In the genomic region with DNA sequence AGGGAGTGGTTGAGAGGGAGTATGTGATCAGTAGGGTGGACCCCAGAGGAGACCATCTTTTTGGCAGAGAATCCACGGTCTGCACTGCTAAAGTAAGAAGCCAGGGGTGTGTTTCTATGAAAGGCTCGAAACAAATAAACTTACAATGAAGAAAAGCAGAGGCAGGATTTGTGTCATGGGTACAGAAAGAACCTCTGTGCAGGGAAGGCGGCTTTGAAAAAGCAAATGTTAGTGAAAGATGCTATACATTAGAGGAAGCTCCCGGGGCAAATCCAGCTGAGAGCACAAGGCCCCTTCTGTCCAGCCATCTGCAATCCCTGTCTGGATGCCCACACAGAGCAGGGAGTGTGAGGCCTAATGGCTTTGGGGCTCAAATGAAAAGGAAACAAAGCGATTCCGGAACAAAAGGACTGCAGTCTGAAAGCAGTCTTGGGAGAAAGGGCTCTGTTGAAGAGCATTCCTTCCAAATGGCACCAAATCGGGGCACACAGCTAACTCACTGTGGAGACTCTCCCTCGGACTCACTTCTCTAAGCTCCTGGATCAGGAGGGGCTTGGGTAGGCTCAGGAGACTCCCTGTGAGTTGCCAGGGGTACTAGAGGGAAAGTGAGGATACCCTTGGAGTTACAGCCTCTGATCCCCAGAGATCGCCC, we compare ENCODE assay signal across 10 mouse cellular contexts.
A peak's percentile ranks its signal among the peaks of the same experiment; 100 is the strongest.
DNase-seq lines count a peak whose midpoint lies in the region; ATAC-seq and TF ChIP-seq lines count a peak whose summit lies in the region.
"Had no signal": no experiment of that assay in that cellular context is flagged by ENCODE, and none has a peak within 500 bp of the region (broad histone marks: within the 10 kb centered on the region; RNA-seq: fewer than 3 reads in every experiment).

No protein-coding gene starts in this region.

- no peaks in the 10 kb centered on the region for H3K9me3 ChIP-seq in embryonic facial prominence, embryonic 15.5 days (replicated peaks)
- H3K9me3 ChIP-seq: heart, embryonic 15.5 days had no signal

- no peak overlapping the region for H3K4me3 ChIP-seq in left cerebral cortex, adult 2 months
- H3K4me3 ChIP-seq in embryonic facial prominence, embryonic 15.5 days (replicated peaks), result no peak overlapping the region
- H3K4me3 ChIP-seq: heart, embryonic 15.5 days had no signal

- TF ChIP-seq CTCF in left cerebral cortex, adult 2 months (IDR thresholded peaks at IDR 0.05), result no peak; the same call in 1 of the 2 replicates

- no peaks in the 10 kb centered on the region for H3K36me3 ChIP-seq in embryonic facial prominence, embryonic 15.5 days
- H3K36me3 ChIP-seq: heart, embryonic 15.5 days had no signal

- WGBS in embryonic facial prominence, embryonic 15.5 days, result 38% methylated on average over 9 of the region's 9 CpGs

- peak; percentile 4 to 6 for DNase-seq in left cerebral cortex, adult 18-20 months (ENCODE audit: low spot score in 2 of 2)
- no peak for DNase-seq in left cerebral cortex, adult 2 months (ENCODE audit: extremely low spot score in 1 of 2, low spot score in 2 of 2)
- peak; percentile 17 to 27 for DNase-seq in left cerebral cortex, postnatal 14 days (ENCODE audit: low spot score in 2 of 2)
- peak; percentile 67 for DNase-seq in retina, postnatal 1 day
- no peak for DNase-seq in heart, postnatal 10 days
- DNase-seq in kidney, adult 9 months, result no peak
- DNase-seq in thymus, postnatal 10 days (ENCODE audit: low spot score in 2 of 2), result no peak

- H3K27me3 ChIP-seq in embryonic facial prominence, embryonic 15.5 days, result no peaks in the 10 kb centered on the region
- H3K27me3 ChIP-seq: heart, embryonic 15.5 days had no signal

- ATAC-seq in embryonic facial prominence, embryonic 15.5 days (ENCODE audit: insufficient number of reproducible peaks, low FRiP score, low TSS enrichment, low read depth), result no peak

- H3K9ac ChIP-seq in embryonic facial prominence, embryonic 15.5 days, result no peak overlapping the region
- H3K9ac ChIP-seq: heart, embryonic 15.5 days; liver, embryonic 14.5 days had no signal

- H3K4me1 ChIP-seq in embryonic facial prominence, embryonic 15.5 days, result peaks cover 18% of the 10 kb centered on the region
- H3K4me1 ChIP-seq: heart, embryonic 15.5 days had no signal

- no peak overlapping the region for H3K4me2 ChIP-seq in embryonic facial prominence, embryonic 15.5 days (replicated peaks)
- H3K4me2 ChIP-seq: heart, embryonic 15.5 days had no signal

- intact Hi-C loops in left cerebral cortex, adult 2 months (cut with DNase I), result no loop called here
- intact Hi-C loops in left cerebral cortex, postnatal 14 days (cut with DNase I), result no loop called here
- intact Hi-C loops in heart, postnatal 10 days (cut with DNase I), result no loop called here

- no peak overlapping the region for H3K27ac ChIP-seq in left cerebral cortex, adult 2 months
- H3K27ac ChIP-seq in embryonic facial prominence, embryonic 15.5 days (replicated peaks), result peak overlapping the region; percentile 58
- H3K27ac ChIP-seq: heart, embryonic 15.5 days; liver, embryonic 14.5 days had no signal

Comparison
In these comparisons a context has a peak if more than half of its experiments do, and no peak if none do; other contexts are left out.
1. DNase-seq: peak in left cerebral cortex, adult 18-20 months (2 of 2), left cerebral cortex, postnatal 14 days (2 of 2) and retina, postnatal 1 day (single experiment); none in left cerebral cortex, adult 2 months (0 of 2), heart, postnatal 10 days (0 of 2), kidney, adult 9 months (single experiment) and thymus, postnatal 10 days (0 of 2).